Mouse (Mus musculus): ENCODE measurements around the gene Gpr137c. TPM values are rescaled to one million over a fixed set of nuclear protein-coding genes. Genes with fewer than 3 reads are reported as not detected.

Gene Gpr137c
- polyA plus RNA-seq, 1 experiment from 2014 or later = 6.7 TPM

- peak overlapping the region; percentile 89 to 99 for H3K4me3 ChIP-seq (ENCODE audit: control insufficient read depth in 1 of 2, insufficient read depth in 1 of 2, low read depth in 1 of 2, low read length in 2 of 2)
- H3K4me2 ChIP-seq (ENCODE audit: low read length) = peak overlapping the region; percentile 67
- WGBS = under 1% methylated on average over 34 of the region's 38 CpGs
- peak overlapping the region; percentile 98 for H3K9ac ChIP-seq (ENCODE audit: low read length)
- peak; percentile 43 for ATAC-seq (ENCODE audit: insufficient number of reproducible peaks, insufficient read depth, low FRiP score, low read depth)
- peaks cover 6 to 27% of the 10 kb centered on the region in 2 experiments for H3K4me1 ChIP-seq (ENCODE audit: control insufficient read depth in 2 of 2, insufficient read depth in 2 of 2, low read length in 2 of 2)
- no peaks in the 10 kb centered on the region for H3K27me3 ChIP-seq (ENCODE audit: control insufficient read depth, insufficient read depth, low read length)
- no peaks in the 10 kb centered on the region for H3K9me3 ChIP-seq (ENCODE audit: control insufficient read depth, low read length)
- peak overlapping the region; percentile 81 to 93 for H3K27ac ChIP-seq (replicated peaks in 1 of 2; ENCODE audit: control insufficient read depth in 1 of 2, insufficient read depth in 1 of 2, low read depth in 2 of 2, low read length in 2 of 2)
- H3K36me3 ChIP-seq (ENCODE audit: control insufficient read depth, insufficient read depth, low read length) = no peaks in the 10 kb centered on the region
Observed at GRCm38 (mm10) chr14:45317921-45318411, 98.4 kb downstream of the Gpr137c start.

GRCm38 (mm10) chr14:45318426-45319236, 99.1 kb downstream of the Gpr137c start, which contains the start of gene Ero1l:
Ero1l (minus strand) TSS chr14:45318771.
- Histone ChIP-seq H3K4me1 (ENCODE audit: control insufficient read depth in 2 of 2, insufficient read depth in 2 of 2, low read length in 2 of 2) (peaks cover 6 to 27% of the 10 kb centered on the region in 2 experiments), H3K27ac (replicated peaks in 1 of 2; ENCODE audit: control insufficient read depth in 1 of 2, insufficient read depth in 1 of 2, low read depth in 2 of 2, low read length in 2 of 2) (peak within 1 kb of the TSS; percentile 93 to 96), H3K36me3 (ENCODE audit: control insufficient read depth, insufficient read depth, low read length) (no peaks in the 10 kb centered on the region), H3K9me3 (ENCODE audit: control insufficient read depth, low read length) (no peaks in the 10 kb centered on the region), H3K27me3 (ENCODE audit: control insufficient read depth, insufficient read depth, low read length) (no peaks in the 10 kb centered on the region), H3K9ac (ENCODE audit: low read length) (peak within 1 kb of the TSS; percentile 98), H3K4me2 (ENCODE audit: low read length) (peak within 1 kb of the TSS; percentile 67), H3K4me3 (ENCODE audit: control insufficient read depth in 1 of 2, insufficient read depth in 1 of 2, low read depth in 1 of 2, low read length in 2 of 2) (peak within 1 kb of the TSS; percentile 89 to 99)
- 2% methylated on average over 56 of the region's 74 CpGs for WGBS
- peak; percentile 91 for ATAC-seq (ENCODE audit: insufficient number of reproducible peaks, insufficient read depth, low FRiP score, low read depth)

GRCm38 (mm10) chr14:45319237-45319610, 99.7 kb downstream of the Gpr137c start:
- no peaks in the 10 kb centered on the region for H3K36me3 ChIP-seq (ENCODE audit: control insufficient read depth, insufficient read depth, low read length)
- H3K4me3 ChIP-seq (ENCODE audit: control insufficient read depth in 1 of 2, insufficient read depth in 1 of 2, low read depth in 1 of 2, low read length in 2 of 2) = peak overlapping the region in 1 of 2 experiments; percentile 99; a peak in 2 of 4 replicates
- H3K27me3 ChIP-seq (ENCODE audit: control insufficient read depth, insufficient read depth, low read length) = no peaks in the 10 kb centered on the region
- peak overlapping the region; percentile 67 for H3K4me2 ChIP-seq (ENCODE audit: low read length)
- 57% methylated on average over 3 of the region's 3 CpGs for WGBS
- no peaks in the 10 kb centered on the region for H3K9me3 ChIP-seq (ENCODE audit: control insufficient read depth, low read length)
- no peak for ATAC-seq (ENCODE audit: insufficient number of reproducible peaks, insufficient read depth, low FRiP score, low read depth)
- peak overlapping the region in 1 of 2 experiments; percentile 93; a peak in 2 of 4 replicates for H3K27ac ChIP-seq (replicated peaks in 1 of 2; ENCODE audit: control insufficient read depth in 1 of 2, insufficient read depth in 1 of 2, low read depth in 2 of 2, low read length in 2 of 2)
- peaks cover 6 to 27% of the 10 kb centered on the region in 2 experiments for H3K4me1 ChIP-seq (ENCODE audit: control insufficient read depth in 2 of 2, insufficient read depth in 2 of 2, low read length in 2 of 2)
- H3K9ac ChIP-seq (ENCODE audit: low read length) = peak overlapping the region; percentile 98; the same call in 1 of the 2 replicates

- no peak overlapping the region for H3K27ac ChIP-seq (replicated peaks in 1 of 2; ENCODE audit: control insufficient read depth in 1 of 2, insufficient read depth in 1 of 2, low read depth in 2 of 2, low read length in 2 of 2)
- no peak for ATAC-seq (ENCODE audit: insufficient number of reproducible peaks, insufficient read depth, low FRiP score, low read depth)
- no peaks in the 10 kb centered on the region for H3K9me3 ChIP-seq (ENCODE audit: control insufficient read depth, low read length)
- no peak overlapping the region for H3K9ac ChIP-seq (ENCODE audit: low read length)
- H3K4me2 ChIP-seq (ENCODE audit: low read length) = no peak overlapping the region
- H3K4me1 ChIP-seq (ENCODE audit: control insufficient read depth in 2 of 2, insufficient read depth in 2 of 2, low read length in 2 of 2) = peaks cover 6 to 21% of the 10 kb centered on the region in 2 experiments
- no peaks in the 10 kb centered on the region for H3K27me3 ChIP-seq (ENCODE audit: control insufficient read depth, insufficient read depth, low read length)
- H3K36me3 ChIP-seq (ENCODE audit: control insufficient read depth, insufficient read depth, low read length) = no peaks in the 10 kb centered on the region
- 85% methylated on average over 4 of the region's 4 CpGs for WGBS
- no peak overlapping the region for H3K4me3 ChIP-seq (ENCODE audit: control insufficient read depth in 1 of 2, insufficient read depth in 1 of 2, low read depth in 1 of 2, low read length in 2 of 2)
Observed at GRCm38 (mm10) chr14:45320111-45320510, 100.6 kb downstream of the Gpr137c start.

- H3K4me3 ChIP-seq (ENCODE audit: control insufficient read depth in 1 of 2, insufficient read depth in 1 of 2, low read depth in 1 of 2, low read length in 2 of 2) = no peak overlapping the region
Observed at GRCm38 (mm10) chr14:45321067-45321466, 101.5 kb downstream of the Gpr137c start.

GRCm38 (mm10) chr14:45321622-45322021, 102.1 kb downstream of the Gpr137c start:
- no peak overlapping the region for H3K4me3 ChIP-seq (ENCODE audit: control insufficient read depth in 1 of 2, insufficient read depth in 1 of 2, low read depth in 1 of 2, low read length in 2 of 2)
- H3K27me3 ChIP-seq (ENCODE audit: control insufficient read depth, insufficient read depth, low read length) = no peaks in the 10 kb centered on the region
- peaks cover 2 to 7% of the 10 kb centered on the region in 2 experiments; a peak in 1 of 4 replicates for H3K4me1 ChIP-seq (ENCODE audit: control insufficient read depth in 2 of 2, insufficient read depth in 2 of 2, low read length in 2 of 2)
- 45% methylated on average over 5 of the region's 5 CpGs for WGBS
- H3K36me3 ChIP-seq (ENCODE audit: control insufficient read depth, insufficient read depth, low read length) = no peaks in the 10 kb centered on the region
- no peak overlapping the region; a peak in 1 of 4 replicates for H3K27ac ChIP-seq (replicated peaks in 1 of 2; ENCODE audit: control insufficient read depth in 1 of 2, insufficient read depth in 1 of 2, low read depth in 2 of 2, low read length in 2 of 2)
- H3K9me3 ChIP-seq (ENCODE audit: control insufficient read depth, low read length) = no peaks in the 10 kb centered on the region
- ATAC-seq (ENCODE audit: insufficient number of reproducible peaks, insufficient read depth, low FRiP score, low read depth) = no peak
- H3K9ac ChIP-seq (ENCODE audit: low read length) = no peak overlapping the region
- H3K4me2 ChIP-seq (ENCODE audit: low read length) = no peak overlapping the region

More at GRCm38 (mm10) chr14:45321067-45321466, 101.5 kb downstream of the Gpr137c start:
- peaks cover 5 to 11% of the 10 kb centered on the region in 2 experiments for H3K4me1 ChIP-seq (ENCODE audit: control insufficient read depth in 2 of 2, insufficient read depth in 2 of 2, low read length in 2 of 2)
- H3K36me3 ChIP-seq (ENCODE audit: control insufficient read depth, insufficient read depth, low read length) = no peaks in the 10 kb centered on the region
- H3K9me3 ChIP-seq (ENCODE audit: control insufficient read depth, low read length) = no peaks in the 10 kb centered on the region
- H3K27me3 ChIP-seq (ENCODE audit: control insufficient read depth, insufficient read depth, low read length) = no peaks in the 10 kb centered on the region
- no peak overlapping the region for H3K27ac ChIP-seq (replicated peaks in 1 of 2; ENCODE audit: control insufficient read depth in 1 of 2, insufficient read depth in 1 of 2, low read depth in 2 of 2, low read length in 2 of 2)
- no peak for ATAC-seq (ENCODE audit: insufficient number of reproducible peaks, insufficient read depth, low FRiP score, low read depth)
- no peak overlapping the region for H3K4me2 ChIP-seq (ENCODE audit: low read length)
- WGBS = 73% methylated on average over 3 of the region's 3 CpGs
- H3K9ac ChIP-seq (ENCODE audit: low read length) = no peak overlapping the region

GRCm38 (mm10) chr14:45322450-45322849, 102.9 kb downstream of the Gpr137c start:
- H3K4me2 ChIP-seq (ENCODE audit: low read length) = no peak overlapping the region
- H3K36me3 ChIP-seq (ENCODE audit: control insufficient read depth, insufficient read depth, low read length) = no peaks in the 10 kb centered on the region
- H3K27me3 ChIP-seq (ENCODE audit: control insufficient read depth, insufficient read depth, low read length) = no peaks in the 10 kb centered on the region
- no peak overlapping the region for H3K9ac ChIP-seq (ENCODE audit: low read length)
- no peak for ATAC-seq (ENCODE audit: insufficient number of reproducible peaks, insufficient read depth, low FRiP score, low read depth)
- 0 out of 4 replicates have a peak, but pooled peaks cover 2 to 4% of the 10 kb centered on the region in 2 experiments for H3K4me1 ChIP-seq (ENCODE audit: control insufficient read depth in 2 of 2, insufficient read depth in 2 of 2, low read length in 2 of 2)
- no peak overlapping the region for H3K27ac ChIP-seq (replicated peaks in 1 of 2; ENCODE audit: control insufficient read depth in 1 of 2, insufficient read depth in 1 of 2, low read depth in 2 of 2, low read length in 2 of 2)
- 85% methylated on average over 2 of the region's 2 CpGs for WGBS
- no peak overlapping the region for H3K4me3 ChIP-seq (ENCODE audit: control insufficient read depth in 1 of 2, insufficient read depth in 1 of 2, low read depth in 1 of 2, low read length in 2 of 2)
- H3K9me3 ChIP-seq (ENCODE audit: control insufficient read depth, low read length) = no peaks in the 10 kb centered on the region

All from heart, embryonic 14.5 days (tissue).